Mouse (Mus musculus) kidney, postnatal 14 days (tissue): ENCODE data around the gene Mmp24.
A peak's percentile ranks its signal among the peaks of the same experiment; 100 is the strongest.

ENCODE experiments used
- DNase-seq: peaks from one replicate; pipeline ENCODE4 v3.0.0; 2022; ENCODE audit warnings: mixed read lengths

Gene Mmp24

DNA sequence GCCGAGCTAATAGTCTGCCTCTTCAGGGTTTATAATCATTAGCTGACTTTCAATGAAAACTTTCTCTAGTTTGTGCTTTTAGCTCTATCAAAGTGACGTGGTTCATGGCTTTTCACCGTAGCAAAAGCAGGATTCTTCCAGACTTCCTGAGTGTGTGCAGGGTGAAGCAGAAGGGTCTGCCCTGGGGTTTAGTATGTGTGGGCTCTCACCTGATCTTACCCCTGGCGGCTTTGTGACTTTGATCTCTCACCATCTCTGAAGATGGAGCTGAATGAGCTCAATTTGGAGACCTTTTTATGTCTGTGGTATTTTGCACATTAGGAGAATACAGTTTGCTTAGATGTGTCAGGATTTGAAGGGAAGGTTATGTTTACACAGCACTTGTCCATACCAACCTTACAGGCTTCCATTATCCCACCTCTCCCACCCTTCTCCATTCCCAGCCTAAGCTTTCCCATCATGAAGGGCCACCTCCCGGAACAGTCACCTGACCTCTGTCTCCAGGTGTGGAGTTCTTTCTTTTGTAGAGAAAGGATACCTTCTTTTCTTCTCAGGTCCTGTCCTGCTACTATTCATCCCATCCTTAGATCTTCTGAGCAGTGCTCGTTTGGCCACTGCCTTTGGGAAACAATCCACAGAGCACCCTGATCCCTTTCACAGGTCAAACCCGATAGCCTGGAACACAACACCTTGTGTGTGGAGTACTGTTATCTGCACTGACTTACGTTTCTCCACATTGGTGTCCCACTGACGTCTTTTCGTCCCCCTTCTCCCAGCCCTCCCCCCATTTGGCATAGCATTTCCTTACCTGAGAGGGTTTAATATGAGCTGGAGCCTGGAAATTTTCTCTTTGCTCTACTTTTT lies 1.9 kb downstream of the Mmp24 start:
- no peak for DNase-seq

DNA sequence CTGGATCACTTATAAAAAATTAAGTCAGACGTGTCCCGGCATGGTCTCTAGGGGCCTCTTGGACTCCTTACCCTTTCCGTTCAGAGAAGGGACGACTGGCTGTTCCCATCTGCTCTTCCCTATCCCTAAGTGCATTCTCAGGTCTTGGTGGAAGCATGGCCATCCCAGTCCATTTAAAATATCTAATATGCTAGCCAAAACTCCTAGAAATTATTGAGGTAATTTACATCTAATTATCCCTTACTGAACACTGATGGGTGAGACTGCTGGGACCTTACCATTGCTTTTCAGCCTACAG lies 2.5 kb downstream of the Mmp24 start:
- DNase-seq = no peak

DNA sequence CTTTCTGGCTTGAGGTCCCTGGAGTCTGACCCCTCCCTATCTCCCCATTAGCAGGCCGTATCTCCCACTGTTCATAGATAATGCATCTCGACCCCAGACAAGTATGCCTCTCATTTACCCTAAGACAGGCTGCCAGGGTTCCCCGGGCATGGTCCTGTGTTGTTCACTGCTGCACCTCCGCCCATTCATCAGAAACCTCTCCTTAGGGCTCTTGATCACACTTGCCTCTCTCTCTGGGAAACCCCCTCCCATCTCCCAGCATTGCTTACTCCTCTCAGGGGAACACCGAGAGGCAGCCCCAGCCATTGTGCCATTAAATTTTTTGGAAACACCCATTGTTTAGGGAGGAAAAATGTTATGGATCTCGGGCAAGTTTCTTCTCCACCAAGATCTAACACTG lies 2.9 kb downstream of the Mmp24 start:
- DNase-seq = no peak

DNA sequence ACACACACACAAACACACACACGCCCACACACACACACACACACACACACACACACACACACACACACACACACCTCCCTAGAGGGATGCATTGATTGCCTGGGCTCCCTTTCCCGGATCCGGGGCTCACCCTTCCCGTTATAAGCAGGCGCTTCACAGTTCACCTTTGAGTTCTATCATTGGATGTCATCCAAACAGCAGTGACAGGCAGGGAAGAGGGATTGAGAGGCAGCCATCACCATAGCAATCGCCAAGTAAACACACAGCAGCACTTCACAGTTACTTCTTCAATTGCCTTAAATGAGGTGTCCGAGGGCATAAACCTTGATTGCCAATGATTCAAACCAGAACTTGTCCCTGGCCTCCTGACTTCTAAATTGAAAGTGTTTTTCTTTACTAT lies 3.9 kb downstream of the Mmp24 start:
- no peak for DNase-seq

DNA sequence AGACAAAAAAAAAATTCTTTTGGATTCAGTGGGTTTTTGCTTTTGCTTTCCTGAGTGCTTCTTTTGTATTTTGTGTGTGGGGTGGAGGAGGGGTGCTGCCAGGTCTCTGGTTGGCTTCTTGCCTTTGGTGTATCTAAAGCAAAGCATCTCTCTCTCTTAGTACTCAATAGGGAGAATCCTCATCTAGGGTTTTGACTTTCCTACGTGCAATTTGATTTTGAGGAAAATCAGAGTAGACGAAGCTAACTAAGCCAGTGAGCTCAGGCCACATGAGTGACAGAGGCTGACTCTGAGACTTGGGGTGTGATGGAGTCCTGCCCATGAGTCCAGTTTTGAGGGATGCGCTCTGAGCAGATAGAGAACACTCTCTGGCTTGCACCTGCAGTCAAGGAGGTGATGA lies 4.4 kb downstream of the Mmp24 start:
- no peak for DNase-seq

DNA sequence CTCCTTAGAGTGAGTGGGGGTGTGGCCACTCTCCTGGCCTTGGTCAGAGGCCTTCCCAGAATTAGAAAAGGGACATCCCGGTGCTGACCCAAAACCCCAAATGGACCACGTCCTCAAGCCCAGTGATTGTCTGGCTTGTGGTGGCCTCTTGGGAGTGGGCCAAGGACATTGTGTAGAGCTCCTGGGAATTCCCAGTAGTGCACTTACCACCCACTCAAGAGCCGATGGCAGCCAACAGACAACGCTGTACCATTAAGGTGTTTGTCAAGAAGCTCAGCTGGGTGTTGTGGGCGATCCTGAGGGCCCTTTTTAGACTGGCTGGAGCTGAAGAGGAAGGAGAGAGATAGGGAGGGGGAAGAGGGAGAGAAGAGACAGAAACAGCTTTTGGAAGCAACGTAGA lies 9.4 kb downstream of the Mmp24 start:
- no peak for DNase-seq

DNA sequence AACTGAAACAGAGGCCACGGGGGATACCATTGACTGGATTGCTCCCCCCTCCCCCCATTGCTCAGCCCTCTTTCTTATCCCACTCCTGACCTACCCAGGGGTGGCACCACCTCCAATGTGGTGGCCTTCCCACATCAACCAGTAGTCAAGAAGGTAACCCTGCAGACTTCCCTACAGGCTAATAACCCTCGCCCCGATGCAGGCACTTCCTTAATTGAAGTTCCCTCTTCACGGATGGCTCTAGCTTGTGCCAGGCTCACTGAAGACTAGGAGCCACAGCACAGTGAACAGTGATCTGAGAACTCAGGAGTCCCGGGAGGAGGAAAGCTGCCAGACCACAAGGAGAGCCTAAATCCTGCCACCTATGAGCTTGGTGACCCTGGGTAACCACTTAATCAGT lies 11.8 kb downstream of the Mmp24 start:
- no peak for DNase-seq

DNA sequence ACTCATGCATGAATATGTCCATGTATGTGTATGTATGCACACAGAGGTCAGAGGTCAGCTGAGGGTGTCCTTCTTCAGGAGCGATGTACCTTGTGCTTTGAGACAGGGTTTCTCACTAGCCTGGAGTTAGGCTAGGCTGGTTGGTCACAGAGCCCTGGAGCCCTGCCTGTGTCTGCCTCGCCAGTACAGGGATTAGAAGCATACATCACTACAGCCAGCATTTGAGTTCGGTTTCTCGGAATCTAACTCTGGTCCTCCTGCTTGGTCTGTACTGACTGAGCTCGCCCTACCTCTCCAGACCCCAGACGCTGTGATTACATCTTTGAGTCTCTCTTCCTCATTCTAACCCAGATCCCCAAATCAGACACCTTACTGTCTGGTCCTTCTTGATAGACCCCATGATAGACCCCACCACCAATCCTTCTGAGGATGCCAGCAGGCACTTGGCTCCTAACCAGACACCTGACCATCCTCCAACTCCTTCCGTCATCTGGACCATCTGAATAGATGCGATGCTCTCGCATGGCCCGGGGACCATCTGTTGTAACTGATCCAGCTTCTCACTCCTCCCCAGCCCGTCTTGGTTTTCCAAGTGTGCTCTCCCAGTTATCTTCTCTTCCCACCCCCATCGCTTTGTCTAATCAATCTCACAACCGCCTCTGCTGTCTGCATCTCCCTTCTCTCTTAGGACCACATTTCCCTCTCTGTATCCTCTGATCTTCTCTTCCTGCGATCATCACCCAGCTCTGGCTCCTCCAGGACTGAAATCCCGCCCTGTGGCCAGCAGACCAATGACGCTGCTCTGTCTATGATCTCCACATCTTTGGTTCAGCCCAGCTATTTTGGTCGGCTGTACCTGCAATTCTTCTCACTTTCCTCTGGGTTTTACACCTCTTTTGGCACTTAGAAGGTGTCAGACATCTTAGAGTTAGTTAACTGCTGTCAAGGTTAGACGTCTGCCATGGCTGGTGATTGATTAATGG lies 13.1 kb downstream of the Mmp24 start:
- no peak for DNase-seq

DNA sequence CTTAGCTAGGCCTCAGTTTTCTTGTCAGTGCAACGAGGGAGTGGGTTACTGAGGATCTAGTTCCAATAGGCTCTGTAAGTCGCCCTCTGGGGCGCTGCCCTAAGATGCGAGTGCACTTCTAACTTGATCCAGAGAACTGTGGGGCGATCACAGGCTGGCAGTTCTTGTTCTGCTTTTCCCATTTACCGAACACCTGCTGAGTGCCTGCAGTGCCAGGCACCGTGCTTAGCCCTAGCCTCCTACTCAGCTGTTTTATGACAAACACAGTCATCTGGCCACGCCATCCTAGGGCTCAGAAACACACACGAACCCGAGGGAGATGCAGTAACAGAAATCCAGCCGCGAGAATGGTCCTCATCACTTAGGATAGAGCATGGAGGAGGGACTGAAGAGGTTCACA lies 17.8 kb downstream of the Mmp24 start:
- DNase-seq = no peak

DNA sequence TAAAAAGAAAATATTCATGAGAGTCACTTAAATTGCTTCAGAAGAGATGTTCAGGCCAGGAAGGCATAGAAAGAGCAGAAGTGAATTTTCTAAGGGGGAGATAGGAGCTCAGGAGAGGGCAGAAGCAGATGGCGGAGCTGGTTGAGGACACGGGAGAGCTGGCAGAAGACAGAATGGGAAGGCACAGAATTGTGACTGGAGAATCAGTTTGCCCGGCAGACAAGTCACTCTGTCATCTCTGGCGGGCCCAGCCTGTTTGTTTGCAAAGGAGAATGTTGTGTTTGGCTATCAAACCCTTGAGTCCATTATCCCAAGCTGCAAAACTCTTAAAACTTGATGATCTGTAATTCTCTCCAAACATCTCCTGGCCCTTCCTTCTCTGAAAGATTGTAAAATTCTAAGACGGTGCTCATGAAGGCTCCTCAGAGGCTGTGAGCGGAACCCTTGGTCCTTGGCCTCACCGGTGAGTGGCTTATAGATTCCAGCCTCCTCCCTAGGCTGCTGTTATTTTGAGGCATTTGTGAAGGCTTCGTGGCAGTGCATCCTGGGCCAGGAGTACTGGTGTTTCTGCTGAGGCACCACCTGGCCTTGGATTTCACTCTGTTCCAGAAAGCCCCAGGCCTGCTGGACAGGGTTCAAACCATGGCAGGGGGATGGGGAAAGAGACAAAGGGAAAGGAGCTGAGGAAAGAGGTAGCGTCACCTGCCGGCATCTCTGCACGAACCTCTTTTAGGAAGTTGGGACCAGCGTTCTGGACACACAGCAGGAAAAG lies 19.7 kb downstream of the Mmp24 start:
- no peak for DNase-seq

DNA sequence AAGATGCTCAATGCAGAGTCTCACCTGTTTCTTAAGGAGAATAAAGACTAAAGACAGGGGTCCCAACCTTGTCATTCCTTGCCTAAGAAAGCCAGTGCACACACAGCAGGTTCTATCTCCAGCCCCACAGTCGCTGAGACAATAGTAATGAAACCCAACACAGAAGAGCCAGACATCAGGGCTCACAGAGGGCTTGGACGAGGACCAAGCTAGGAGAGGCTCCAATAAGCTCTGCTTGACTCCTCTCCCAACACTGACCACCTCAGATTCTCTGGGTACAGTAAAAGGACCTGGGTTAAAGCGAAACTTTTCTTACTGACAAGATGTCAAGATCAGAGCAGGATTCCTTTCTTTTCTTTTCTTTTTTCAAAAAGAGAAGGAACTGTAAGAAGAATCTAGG lies 23.5 kb downstream of the Mmp24 start:
- DNase-seq = no peak

DNA sequence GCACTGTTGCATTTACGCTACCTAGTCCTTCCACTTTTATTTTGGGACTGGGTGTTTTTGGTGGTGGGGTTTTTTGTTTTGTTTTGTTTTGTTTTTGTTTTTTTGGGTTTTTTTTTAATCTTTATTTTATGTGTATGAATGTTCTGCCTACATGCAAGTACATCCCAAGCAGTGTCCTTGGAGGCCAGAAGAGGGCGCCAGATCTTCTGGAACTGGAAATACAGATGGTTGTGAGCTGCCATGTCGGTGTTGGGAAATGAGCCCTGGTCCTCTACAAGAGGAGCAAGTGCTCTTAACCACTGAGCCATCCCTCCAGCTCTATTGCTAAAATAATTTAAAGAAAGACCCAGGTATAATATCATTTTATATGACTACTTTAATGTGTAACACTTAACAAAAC lies 27.6 kb downstream of the Mmp24 start:
- no peak for DNase-seq

DNA sequence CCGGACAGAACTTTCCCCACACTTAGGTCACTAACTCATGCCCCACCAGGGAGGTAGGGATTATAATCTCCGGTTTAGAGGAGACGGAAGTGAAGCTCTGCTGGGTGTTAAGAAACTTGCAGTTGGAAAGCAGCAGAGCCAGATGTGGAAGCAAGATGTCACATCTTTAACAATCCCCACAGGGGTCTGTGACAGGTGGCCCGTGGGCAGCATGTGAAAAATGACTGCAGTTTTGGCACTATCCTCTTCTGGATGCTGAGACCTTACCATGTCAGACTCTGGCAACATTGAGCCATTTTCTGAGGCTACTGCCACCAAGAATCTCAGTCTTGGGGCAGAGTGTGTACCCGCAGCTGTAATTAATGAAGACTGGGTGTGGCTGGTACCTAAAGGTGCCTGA lies 28.9 kb downstream of the Mmp24 start:
- no peak for DNase-seq

DNA sequence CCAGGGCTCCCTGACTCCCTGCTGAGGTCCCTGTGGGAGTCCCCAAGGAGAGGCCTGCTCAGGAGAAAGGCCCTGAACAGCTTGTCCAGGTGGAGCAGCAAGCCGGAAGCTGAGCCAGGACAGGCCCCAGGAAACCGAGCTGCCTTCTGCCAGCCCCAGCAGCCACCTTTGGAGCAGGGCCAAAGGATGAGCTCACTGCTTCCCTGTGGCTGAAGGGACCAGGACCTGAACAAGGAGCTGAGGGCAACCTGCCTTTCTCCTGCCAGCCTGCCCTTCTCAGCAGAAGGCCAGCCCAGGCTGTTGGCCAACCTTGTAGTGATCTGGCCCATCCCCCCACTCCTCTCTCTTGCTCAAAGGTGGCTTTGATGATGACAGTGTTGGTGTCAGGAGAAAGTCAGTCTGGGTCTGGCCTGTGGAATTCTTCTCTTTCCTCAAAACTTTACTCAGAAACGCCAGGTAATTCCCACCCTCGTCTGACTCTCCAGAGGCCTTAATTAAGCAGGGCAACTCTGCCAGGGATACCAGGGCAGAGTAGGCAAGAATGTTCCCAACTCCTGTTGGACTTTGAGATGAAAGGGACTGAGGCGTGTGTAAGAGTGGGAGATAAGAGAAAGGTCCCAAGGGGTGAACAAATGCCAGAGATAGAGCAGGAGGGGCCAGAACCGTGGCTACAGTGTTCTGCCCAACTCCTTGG lies 30.2 kb downstream of the Mmp24 start:
- DNase-seq = peak; percentile 48

DNA sequence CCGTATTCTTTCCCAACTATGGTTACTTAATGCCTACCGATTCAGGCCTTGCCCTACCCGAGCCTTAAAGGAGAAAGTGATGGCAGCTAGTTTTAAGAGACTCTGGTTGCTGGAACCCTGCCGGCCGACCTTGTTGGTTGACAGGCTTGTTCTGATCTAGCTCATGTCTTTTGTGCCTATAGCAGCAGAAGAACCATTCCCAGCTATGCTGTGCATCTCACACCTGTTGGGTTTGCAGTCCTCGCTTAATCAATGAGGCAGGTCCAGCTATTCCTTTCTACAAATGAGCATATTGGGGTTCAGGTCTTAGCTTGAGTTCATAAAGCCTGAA lies 30.7 kb downstream of the Mmp24 start:
- no peak for DNase-seq

DNA sequence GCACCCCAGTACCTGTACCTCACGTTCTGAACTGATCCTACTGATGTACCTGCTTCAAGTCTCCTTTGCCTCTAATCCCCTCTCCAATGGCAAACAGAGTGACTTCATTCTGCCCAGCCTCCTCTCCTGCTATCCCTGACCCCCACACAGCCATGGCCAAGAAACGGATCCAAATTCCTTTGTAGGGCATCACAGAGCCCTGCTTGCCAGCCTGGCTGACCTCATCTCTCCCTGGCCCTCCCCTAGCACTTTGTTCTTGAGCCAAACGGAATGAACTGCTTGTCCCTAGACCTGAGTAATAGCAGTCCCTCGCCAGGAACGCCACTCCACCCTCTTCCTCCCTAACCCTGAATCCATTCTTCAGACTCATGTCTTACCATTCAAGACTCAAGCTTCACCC lies 31.4 kb downstream of the Mmp24 start:
- no peak for DNase-seq

DNA sequence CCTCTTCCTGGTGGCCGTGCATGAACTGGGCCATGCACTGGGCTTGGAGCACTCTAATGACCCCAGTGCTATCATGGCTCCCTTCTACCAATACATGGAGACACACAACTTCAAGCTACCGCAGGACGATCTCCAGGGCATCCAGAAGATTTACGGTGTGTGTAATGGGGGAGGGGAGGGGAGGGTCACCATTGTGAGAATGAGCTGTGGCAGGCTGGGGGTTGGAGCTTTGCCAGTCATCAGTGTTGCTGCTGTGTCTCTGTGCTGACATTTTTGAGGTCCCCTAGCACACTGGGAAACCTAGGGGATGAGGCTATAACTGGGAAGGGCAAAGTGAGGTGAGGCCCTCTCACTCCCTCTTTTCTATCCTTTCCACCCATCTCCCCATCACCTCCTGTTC lies 32.3 kb downstream of the Mmp24 start:
- no peak for DNase-seq

DNA sequence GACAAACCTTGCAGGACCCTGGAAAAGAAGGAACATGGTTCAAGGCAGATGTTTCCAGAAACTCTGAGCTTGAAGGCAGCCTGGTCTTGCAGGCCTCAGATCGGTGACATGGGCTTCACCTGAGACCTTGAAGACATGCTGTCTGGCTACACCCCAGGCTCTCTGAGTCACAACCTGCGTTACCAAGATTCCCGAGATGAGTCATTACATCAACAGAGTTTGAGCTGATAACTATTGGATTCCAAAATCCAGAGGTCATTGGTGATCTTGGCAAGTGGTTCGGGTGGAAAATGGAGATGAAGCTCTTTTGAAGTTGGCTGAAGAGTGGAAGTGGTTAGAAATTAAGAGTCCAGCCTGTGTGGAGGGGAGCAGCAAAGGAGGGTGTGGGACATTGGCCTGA lies 34.5 kb downstream of the Mmp24 start:
- no peak for DNase-seq

DNA sequence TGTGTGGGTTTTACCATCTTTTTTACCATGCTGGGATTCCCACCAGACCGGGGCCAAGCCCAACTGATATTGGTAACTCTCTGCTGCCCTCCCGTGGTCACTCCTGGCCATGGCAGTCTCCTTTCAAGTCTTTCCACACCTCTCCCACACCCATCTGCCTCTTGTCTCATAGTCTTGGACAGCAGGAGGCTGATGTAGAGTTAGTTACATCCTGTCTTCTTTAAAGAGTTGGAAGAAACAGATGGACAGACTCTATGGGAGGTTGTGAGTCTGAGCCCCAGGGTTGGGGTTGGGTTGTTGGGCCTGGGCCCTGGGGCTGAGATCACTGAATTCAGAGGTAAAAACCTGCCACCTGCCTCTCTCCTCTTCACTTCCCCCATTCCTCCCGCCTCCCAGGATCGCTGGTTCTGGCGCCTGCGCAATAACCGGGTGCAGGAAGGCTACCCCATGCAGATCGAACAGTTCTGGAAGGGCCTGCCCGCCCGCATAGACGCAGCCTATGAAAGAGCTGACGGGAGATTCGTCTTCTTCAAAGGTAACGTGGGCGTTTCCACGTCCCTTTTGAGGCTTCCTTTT lies 36.8 kb downstream of the Mmp24 start:
- peak; percentile 75 for DNase-seq

DNA sequence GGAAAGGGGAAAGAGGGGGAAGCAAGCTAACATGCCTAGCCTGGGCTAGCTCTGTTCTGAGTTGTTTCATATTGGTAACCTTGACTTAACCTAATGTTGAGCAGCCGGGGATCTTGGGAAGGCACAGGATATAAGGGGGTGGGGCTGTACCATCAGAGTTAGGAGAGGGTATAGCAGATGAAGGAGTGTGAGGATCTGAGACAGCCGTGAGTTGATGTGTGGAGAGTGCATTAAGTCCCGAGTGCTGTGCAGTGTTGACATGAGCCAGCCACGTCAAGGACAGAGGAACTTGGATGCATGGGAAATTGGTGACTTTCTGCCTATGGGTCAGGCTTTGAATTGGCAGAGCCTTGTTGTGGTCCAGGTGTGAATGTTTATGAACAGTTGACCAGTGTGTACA lies 37.5 kb downstream of the Mmp24 start:
- no peak for DNase-seq

DNA sequence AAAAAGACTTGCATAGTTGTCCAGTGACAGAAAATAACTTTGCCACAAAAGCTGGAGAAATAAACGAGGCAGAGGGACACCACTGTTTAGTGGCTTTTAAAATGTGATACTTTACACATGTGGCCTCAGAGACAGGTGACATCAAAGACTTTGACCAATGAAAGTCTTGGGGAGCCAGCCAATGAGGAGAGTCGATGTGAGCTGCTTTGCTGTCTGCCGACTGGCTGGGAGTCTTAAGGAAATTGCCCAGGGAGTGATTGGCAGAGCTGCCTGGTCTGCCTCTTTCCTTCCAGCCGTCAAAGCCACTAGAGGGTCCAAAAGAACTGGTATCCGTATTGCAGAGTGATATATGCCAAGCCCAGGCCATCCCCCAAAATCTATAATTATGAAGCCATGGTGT lies 39.7 kb downstream of the Mmp24 start:
- no peak for DNase-seq

DNA sequence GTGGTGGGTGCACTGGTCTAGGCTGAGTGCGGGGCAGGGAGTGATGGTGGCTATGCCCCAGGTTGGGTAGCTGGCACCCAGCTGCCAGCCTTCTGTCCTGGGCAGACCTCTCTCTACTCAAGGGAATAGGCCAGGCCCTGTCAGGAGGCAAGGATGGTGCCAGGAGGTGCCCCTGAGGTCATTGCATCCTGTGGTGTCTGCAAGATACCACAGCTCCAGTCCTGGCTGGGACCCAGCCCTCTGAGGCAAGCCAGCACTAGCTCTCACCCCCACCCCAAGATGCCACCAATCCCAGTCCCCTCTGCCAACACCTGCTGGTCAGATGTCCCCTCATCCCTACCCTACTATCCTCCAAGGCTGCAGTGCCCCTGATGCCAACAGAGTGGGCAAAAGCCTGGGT lies 41.0 kb downstream of the Mmp24 start:
- no peak for DNase-seq
